Mouse (Mus musculus): Measurements from ENCODE around the gene Mixl1. TPM values are rescaled to one million over a fixed set of nuclear protein-coding genes. Genes with fewer than 3 reads are reported as not detected.

Gene Mixl1
- polyA plus RNA-seq, 1 experiment from 2014 or later: 0.15 TPM

DNA sequence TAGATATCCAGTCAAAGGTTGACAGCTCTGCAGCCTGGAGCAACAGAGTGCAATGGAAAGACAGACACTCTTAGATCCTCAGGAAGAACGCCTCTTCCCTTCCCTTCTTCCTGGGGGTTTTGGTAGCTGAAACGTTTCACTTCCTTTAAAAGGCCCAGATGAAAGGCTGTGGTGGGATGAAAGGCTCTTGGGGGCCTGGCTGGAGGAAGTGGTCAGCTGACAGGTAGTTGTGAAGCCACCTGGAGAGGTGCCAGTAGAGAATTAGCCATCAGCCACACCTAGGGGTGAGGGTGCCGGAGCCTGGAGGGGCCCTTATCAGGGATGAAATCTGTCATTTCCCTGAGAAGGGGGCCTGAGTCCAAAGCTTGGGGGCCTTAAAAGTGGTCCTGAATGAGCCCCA, 10.5 kb upstream of the Mixl1 start:
- Histone ChIP-seq H3K4me2 (replicated peaks) (no peak overlapping the region), H3K27ac (no peak overlapping the region), H3K36me3 (no peaks in the 10 kb centered on the region), H3K4me1 (peaks cover 4% of the 10 kb centered on the region; the same call in 1 of the 2 replicates), H3K4me3 (no peak overlapping the region), H3K27me3 (no peaks in the 10 kb centered on the region), H3K9me3 (no peaks in the 10 kb centered on the region), H3K9ac (no peak overlapping the region)
- WGBS: 44% methylated on average over 3 of the region's 3 CpGs
- no peak for ATAC-seq (ENCODE audit: insufficient number of reproducible peaks, insufficient read depth, low FRiP score, low TSS enrichment)

DNA sequence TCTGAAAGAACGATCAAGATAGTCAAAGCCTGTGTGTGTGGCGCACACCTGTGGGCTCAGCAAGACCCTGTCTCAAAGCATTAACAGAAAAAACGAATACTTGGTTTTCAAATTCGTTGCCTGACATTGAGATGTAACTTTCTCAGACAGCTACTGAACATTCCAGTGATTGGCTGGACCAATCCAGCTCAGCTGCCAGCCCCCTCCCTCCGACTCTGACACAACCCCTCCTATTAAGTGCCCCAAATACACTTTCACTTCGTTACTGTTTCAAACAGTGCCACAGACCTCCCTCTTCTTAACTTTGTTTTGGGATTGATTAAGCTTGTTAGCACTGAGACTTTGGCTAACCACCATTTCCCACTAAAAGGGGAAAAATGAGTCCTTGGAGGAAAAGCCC, 6.6 kb upstream of the Mixl1 start:
- no peaks in the 10 kb centered on the region for H3K9me3 ChIP-seq
- H3K4me2 ChIP-seq (replicated peaks): no peak overlapping the region
- H3K4me3 ChIP-seq: no peak overlapping the region
- 49% methylated on average over 6 of the region's 6 CpGs for WGBS
- H3K4me1 ChIP-seq: peaks cover 4% of the 10 kb centered on the region; the same call in 1 of the 2 replicates
- H3K27ac ChIP-seq: no peak overlapping the region
- ATAC-seq (ENCODE audit: insufficient number of reproducible peaks, insufficient read depth, low FRiP score, low TSS enrichment): no peak
- H3K27me3 ChIP-seq: peaks cover 10% of the 10 kb centered on the region
- no peaks in the 10 kb centered on the region for H3K36me3 ChIP-seq
- H3K9ac ChIP-seq: no peak overlapping the region

DNA sequence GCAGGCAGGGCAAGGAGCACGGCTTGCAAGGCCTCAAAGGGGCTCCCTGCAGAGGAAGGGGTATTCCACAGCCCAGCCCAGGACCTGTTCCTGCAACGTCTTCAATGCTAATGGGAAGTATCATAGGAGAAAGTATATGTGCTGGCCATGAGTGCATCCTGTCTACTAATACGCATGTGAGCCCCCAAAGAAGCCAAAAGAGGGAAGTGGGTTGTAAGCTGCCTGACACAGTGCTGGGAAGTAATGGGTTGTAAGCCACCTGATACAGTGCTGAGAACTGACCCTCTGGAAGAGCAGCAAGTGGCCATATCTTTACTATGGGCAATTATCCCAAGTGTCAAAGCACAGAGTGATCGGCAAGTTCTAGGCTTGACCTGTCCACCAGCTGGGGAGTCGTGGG, 1.2 kb upstream of the Mixl1 start:
- Histone ChIP-seq H3K9ac (no peak overlapping the region), H3K4me1 (0 out of 2 replicates have a peak, but pooled peaks cover 9% of the 10 kb centered on the region), H3K27me3 (peaks cover 48% of the 10 kb centered on the region), H3K36me3 (no peaks in the 10 kb centered on the region), H3K9me3 (no peaks in the 10 kb centered on the region), H3K4me2 (replicated peaks) (no peak overlapping the region), H3K27ac (no peak overlapping the region), H3K4me3 (no peak overlapping the region)
- ATAC-seq (ENCODE audit: insufficient number of reproducible peaks, insufficient read depth, low FRiP score, low TSS enrichment): no peak
- 58% methylated on average over 5 of the region's 5 CpGs for WGBS

DNA sequence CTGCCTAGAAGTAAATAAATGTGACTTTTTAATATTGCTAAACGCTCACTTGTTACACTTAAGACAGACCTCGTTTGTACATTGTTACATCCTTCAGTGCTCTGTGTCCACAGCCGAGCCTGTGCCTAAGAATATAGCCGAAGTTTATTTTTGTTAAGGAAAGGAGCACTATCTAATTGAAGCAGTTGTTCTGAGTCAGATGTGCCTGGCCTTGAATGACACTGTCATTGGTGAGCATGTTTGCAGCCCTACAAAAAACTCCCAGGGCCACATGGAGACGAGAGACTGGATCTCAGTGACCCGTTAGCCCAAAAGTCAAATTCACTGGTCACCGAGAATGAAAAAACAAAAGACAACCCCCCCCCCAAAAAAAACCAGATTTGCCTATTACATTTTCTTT, 5.5 kb downstream of the Mixl1 start:
- H3K27ac ChIP-seq: no peak overlapping the region
- H3K36me3 ChIP-seq: peaks cover 37% of the 10 kb centered on the region
- no peaks in the 10 kb centered on the region for H3K9me3 ChIP-seq
- no peak for ATAC-seq (ENCODE audit: insufficient number of reproducible peaks, insufficient read depth, low FRiP score, low TSS enrichment)
- H3K9ac ChIP-seq: no peak overlapping the region
- H3K4me1 ChIP-seq: no peaks in the 10 kb centered on the region
- no peak overlapping the region for H3K4me3 ChIP-seq
- H3K27me3 ChIP-seq: peaks cover 17% of the 10 kb centered on the region
- 90% methylated on average over 7 of the region's 7 CpGs for WGBS
- no peak overlapping the region for H3K4me2 ChIP-seq (replicated peaks)

Other genes starting within 250 kb of the Mixl1 start
- gene Stum, start 213.5 kb downstream of the Mixl1 start, polyA plus RNA-seq (2016; fragmentation: Nextera tagmentation; extraction: Ambion mirVana): 1.5 and 1.8 TPM in 2 replicates
- gene Parp1, start 128.1 kb downstream of the Mixl1 start, polyA plus RNA-seq (2016; fragmentation: Nextera tagmentation; extraction: Ambion mirVana): 177 and 182 TPM in 2 replicates
- gene Lin9, start 55.9 kb downstream of the Mixl1 start, polyA plus RNA-seq (2016; fragmentation: Nextera tagmentation; extraction: Ambion mirVana): 22.6 and 24.2 TPM in 2 replicates
- gene Acbd3, start 29.0 kb upstream of the Mixl1 start, polyA plus RNA-seq (2016; fragmentation: Nextera tagmentation; extraction: Ambion mirVana): 27.8 and 29.2 TPM in 2 replicates
- 3,184 and 3,209 TPM in 2 replicates for gene H3f3a, start 116.9 kb upstream of the Mixl1 start, polyA plus RNA-seq (2016; fragmentation: Nextera tagmentation; extraction: Ambion mirVana)
- gene Sde2, start 154.1 kb upstream of the Mixl1 start, polyA plus RNA-seq (2016; fragmentation: Nextera tagmentation; extraction: Ambion mirVana): 41.6 and 47.0 TPM in 2 replicates
- 0.22 and 0.67 TPM in 2 replicates for gene Lefty2, start 196.1 kb upstream of the Mixl1 start, polyA plus RNA-seq (2016; fragmentation: Nextera tagmentation; extraction: Ambion mirVana)
- 110 and 112 TPM in 2 replicates for gene Pycr2, start 207.3 kb upstream of the Mixl1 start, polyA plus RNA-seq (2016; fragmentation: Nextera tagmentation; extraction: Ambion mirVana)
- gene Lefty1, start 238.0 kb upstream of the Mixl1 start, polyA plus RNA-seq (2016; fragmentation: Nextera tagmentation; extraction: Ambion mirVana): 1.2 and 2.4 TPM in 2 replicates
- gene Tmem63a, start 245.3 kb upstream of the Mixl1 start, polyA plus RNA-seq (2016; fragmentation: Nextera tagmentation; extraction: Ambion mirVana): 8.8 and 8.9 TPM in 2 replicates